Mouse (Mus musculus) embryonic facial prominence, embryonic 11.5 days (tissue): ENCODE results near the gene Zfp287. TPM values are rescaled to one million over a fixed set of nuclear protein-coding genes. Genes with fewer than 3 reads are reported as not detected.

Experiments used
- ATAC-seq: fragments of 200-750 bp; cut with Nextera tagmentation; replicated peaks from 2 replicates; pipeline ENCODE4 v1.8.0; 2017; ENCODE audit warnings: low read depth; ENCODE audit not compliant: insufficient number of reproducible peaks, low FRiP score, low TSS enrichment
- DNase-seq: peaks from one replicate; pipeline ENCODE4 v3.0.0-alpha.2; 2015; ENCODE audit warnings: low spot score
- H3K27ac ChIP-seq: fragments of 300-500 bp; sonication (generic); replicated peaks from 2 replicates; pipeline ENCODE4 v1.5.1; 2014; ENCODE audit warnings: mild to moderate bottlenecking, low read depth, low read length, control low read depth
- H3K27me3 ChIP-seq: fragments of 300-500 bp; sonication (generic); 2 replicates; pipeline ENCODE4 v1.6.1; 2014; ENCODE audit warnings: mild to moderate bottlenecking, low read length, moderate library complexity, mixed read lengths; ENCODE audit not compliant: control insufficient read depth, insufficient read depth
- H3K36me3 ChIP-seq: fragments of 300-500 bp; sonication (generic); replicated peaks from 2 replicates; pipeline ENCODE4 v1.6.1; 2014; ENCODE audit warnings: low read depth, mild to moderate bottlenecking, low read length, moderate library complexity, mixed read lengths; ENCODE audit not compliant: control insufficient read depth, insufficient read depth
- H3K4me1 ChIP-seq: fragments of 300-500 bp; sonication (generic); 2 replicates; pipeline ENCODE4 v1.6.1; 2014; ENCODE audit warnings: low read length, mixed read lengths; ENCODE audit not compliant: control insufficient read depth, insufficient read depth
- H3K4me2 ChIP-seq: fragments of 300-500 bp; sonication (generic); 2 replicates; pipeline ENCODE4 v1.6.1; 2014; ENCODE audit warnings: low read depth, mild to moderate bottlenecking, control low read depth, low read length, moderate library complexity
- H3K4me3 ChIP-seq: fragments of 300-500 bp; sonication (generic); 2 replicates; pipeline ENCODE4 v1.5.1; 2014; ENCODE audit warnings: low read depth, low read length, control low read depth
- H3K9ac ChIP-seq: fragments of 300-500 bp; sonication (generic); replicated peaks from 2 replicates; pipeline ENCODE4 v1.6.1; 2014; ENCODE audit warnings: mild to moderate bottlenecking, control low read depth, low read length
- H3K9me3 ChIP-seq: fragments of 300-500 bp; sonication (generic); replicated peaks from 2 replicates; pipeline ENCODE4 v1.6.1; 2016; ENCODE audit warnings: mild to moderate bottlenecking, low read length, inconsistent platforms, mixed read lengths; ENCODE audit not compliant: control insufficient read depth
- WGBS: fragments of 180-500 bp; shearing (Covaris S2); extraction: QIAGEN DNeasy Blood & Tissue Kit; methylation state at CpG from one replicate; pipeline ENCODE4 v1.1.7; 2014; 5-methylcytosine and 5-hydroxymethylcytosine counted together
- polyA plus RNA-seq: library from polyadenylated mRNA; unstranded; fragments of >200 nt; fragmentation: Nextera tagmentation; extraction: Ambion mirVana; gene quantifications from 2 replicates; pipeline ENCODE4 v1.2.1, GENCODE M21; 2014

The Zfp287 gene
- polyA plus RNA-seq, 1 experiment from 2014 or later, result 11.9 TPM

DNA sequence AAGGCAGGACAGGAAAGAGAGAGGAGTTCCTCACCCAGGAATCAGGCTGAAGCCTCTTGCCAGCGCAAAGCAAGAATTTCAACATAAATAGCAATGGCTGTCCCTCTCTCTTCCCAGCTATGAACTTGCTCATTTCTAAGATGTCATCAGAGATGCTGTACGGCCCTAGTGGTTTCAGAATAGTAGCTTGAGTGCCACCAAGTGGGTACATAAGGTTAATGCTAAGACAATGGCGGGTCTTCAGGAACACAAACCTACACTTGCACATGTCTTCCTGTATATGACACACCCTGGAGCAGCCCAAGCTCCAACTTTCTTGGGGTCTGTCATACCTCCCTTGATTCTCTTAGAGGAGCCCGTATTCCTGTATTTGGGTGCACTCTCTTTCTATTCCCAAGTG lies 32.0 kb downstream of the Zfp287 start:
- no peaks in the 10 kb centered on the region for H3K9me3 ChIP-seq
- no peaks in the 10 kb centered on the region for H3K4me1 ChIP-seq
- H3K36me3 ChIP-seq, result no peaks in the 10 kb centered on the region
- no peak overlapping the region for H3K9ac ChIP-seq
- H3K27ac ChIP-seq, result no peak overlapping the region
- H3K27me3 ChIP-seq, result no peaks in the 10 kb centered on the region
- no peak overlapping the region for H3K4me2 ChIP-seq
- no peak for DNase-seq
- WGBS, result 61% methylated on average over 4 of the region's 4 CpGs
- no peak for ATAC-seq
- H3K4me3 ChIP-seq, result no peak overlapping the region

GRCm38 (mm10) chr11:62695126-62695525 lies 36.6 kb downstream of the Zfp287 start:
- Histone ChIP-seq H3K9ac (no peak overlapping the region), H3K4me1 (no peaks in the 10 kb centered on the region), H3K27ac (no peak overlapping the region), H3K4me2 (no peak overlapping the region), H3K36me3 (no peaks in the 10 kb centered on the region), H3K27me3 (no peaks in the 10 kb centered on the region), H3K4me3 (no peak overlapping the region), H3K9me3 (no peaks in the 10 kb centered on the region)
- DNase-seq (no peak), ATAC-seq (no peak)
- whole genome bisulfite sequencing, result 92% methylated on average over 8 of the region's 8 CpGs

DNA sequence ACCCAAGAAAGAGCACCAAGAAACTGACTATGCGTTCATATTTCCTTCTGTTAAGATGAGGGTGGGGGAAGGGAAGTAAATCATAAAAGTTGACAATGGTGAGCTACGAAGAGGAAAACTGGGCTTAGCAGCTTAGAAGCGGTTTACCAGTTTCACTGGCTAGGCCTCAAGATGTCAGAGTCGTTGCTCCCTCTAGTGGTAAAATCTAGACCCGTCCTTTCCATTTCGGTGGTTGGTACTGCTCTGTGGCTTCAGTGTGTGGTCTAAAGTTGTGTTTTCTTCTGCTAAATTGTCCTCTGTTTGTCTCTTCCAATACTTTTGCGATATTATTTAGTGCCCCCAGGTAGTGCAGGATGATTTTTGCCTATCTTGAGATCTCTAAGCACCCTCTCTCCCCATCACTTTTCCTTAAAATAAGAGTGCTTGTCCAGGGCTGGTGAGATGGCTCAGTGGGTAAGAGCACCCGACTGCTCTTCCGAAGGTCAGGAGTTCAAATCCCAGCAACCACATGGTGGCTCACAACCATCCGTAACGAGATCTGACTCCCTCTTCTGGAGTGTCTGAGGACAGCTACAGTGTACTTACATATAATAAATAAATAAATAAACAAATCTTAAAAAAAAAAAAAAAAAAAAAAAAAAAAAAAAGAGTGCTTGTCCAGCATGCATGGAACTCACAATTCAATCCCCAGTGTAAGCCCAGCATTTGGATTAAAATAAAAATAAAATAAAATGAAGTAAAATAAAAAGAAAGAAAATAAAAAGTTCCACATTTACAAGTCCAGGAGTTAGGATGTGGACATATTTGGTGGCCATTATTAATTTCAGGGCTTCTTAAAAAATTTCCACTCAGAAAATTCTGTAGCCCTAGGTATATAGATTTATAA lies 38.2 kb downstream of the Zfp287 start:
- H3K4me2 ChIP-seq, result no peak overlapping the region
- H3K9me3 ChIP-seq, result no peaks in the 10 kb centered on the region
- no peak overlapping the region for H3K27ac ChIP-seq
- H3K27me3 ChIP-seq, result no peaks in the 10 kb centered on the region
- H3K36me3 ChIP-seq, result no peaks in the 10 kb centered on the region
- peak; percentile 93 for DNase-seq
- 22% methylated on average over 9 of the region's 11 CpGs for WGBS
- H3K4me1 ChIP-seq, result no peaks in the 10 kb centered on the region
- no peak overlapping the region for H3K9ac ChIP-seq
- no peak for ATAC-seq
- H3K4me3 ChIP-seq, result no peak overlapping the region

DNA sequence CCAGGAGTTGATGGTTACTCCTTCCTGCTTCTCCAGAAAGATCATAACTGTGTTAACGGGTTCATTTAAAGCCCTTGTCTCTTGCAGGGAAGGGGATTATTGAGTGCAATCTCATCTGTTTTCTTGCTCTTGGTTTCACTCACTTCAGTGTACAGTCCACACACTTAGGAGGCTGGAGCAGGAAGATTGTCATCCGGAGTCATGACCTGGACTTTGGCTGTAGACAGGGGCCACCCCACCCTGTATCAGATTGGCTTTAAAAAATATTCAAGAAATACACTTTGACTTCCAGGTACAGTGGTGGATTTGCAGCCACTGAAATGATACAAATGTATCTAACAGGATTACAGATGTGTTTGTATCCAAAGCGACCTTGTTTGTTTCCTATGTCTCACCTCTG lies 40.1 kb downstream of the Zfp287 start:
- Histone ChIP-seq H3K4me1 (no peaks in the 10 kb centered on the region), H3K27me3 (no peaks in the 10 kb centered on the region), H3K9ac (no peak overlapping the region), H3K36me3 (no peaks in the 10 kb centered on the region), H3K4me3 (no peak overlapping the region), H3K9me3 (no peaks in the 10 kb centered on the region), H3K4me2 (no peak overlapping the region), H3K27ac (no peak overlapping the region)
- 96% methylated on average over 3 of the region's 3 CpGs for WGBS
- DNase-seq (no peak), ATAC-seq (no peak)

- 80% methylated on average over 4 of the region's 4 CpGs for WGBS
- H3K9ac ChIP-seq, result no peak overlapping the region
These were observed 51.8 kb downstream of the Zfp287 start for GRCm38 (mm10) chr11:62679954-62680353.

GRCm38 (mm10) chr11:62678778-62679354 lies 52.8 kb downstream of the Zfp287 start:
- no peaks in the 10 kb centered on the region for H3K36me3 ChIP-seq
- no peak overlapping the region for H3K27ac ChIP-seq
- no peak overlapping the region for H3K4me2 ChIP-seq
- ATAC-seq, result no peak
- no peaks in the 10 kb centered on the region; the same call in 1 of the 2 replicates for H3K4me1 ChIP-seq
- H3K9ac ChIP-seq, result no peak overlapping the region
- no peak for DNase-seq
- no peak overlapping the region for H3K4me3 ChIP-seq
- H3K27me3 ChIP-seq, result no peaks in the 10 kb centered on the region
- no peaks in the 10 kb centered on the region for H3K9me3 ChIP-seq
- WGBS, result 85% methylated on average over 7 of the region's 7 CpGs

More at GRCm38 (mm10) chr11:62679954-62680353, 51.8 kb downstream of the Zfp287 start:
- Histone ChIP-seq H3K4me2 (no peak overlapping the region), H3K4me1 (no peaks in the 10 kb centered on the region; the same call in 1 of the 2 replicates), H3K4me3 (no peak overlapping the region), H3K27me3 (no peaks in the 10 kb centered on the region), H3K27ac (no peak overlapping the region), H3K36me3 (no peaks in the 10 kb centered on the region), H3K9me3 (no peaks in the 10 kb centered on the region)
- ATAC-seq (no peak), DNase-seq (no peak)

DNA sequence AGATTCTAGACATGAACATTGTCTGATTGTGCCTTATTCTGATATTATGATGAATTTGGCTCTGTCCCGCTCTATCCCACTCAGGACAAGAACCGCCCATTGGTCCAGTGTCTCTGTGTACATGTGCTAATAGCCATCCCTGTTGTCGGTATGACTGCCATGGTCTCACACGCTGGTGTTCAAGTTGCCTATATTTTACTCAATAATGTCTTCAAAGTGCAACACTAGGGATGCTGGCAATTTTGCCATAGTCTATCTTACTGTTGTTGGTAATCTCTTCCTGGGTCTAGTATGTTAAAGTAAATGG lies 55.5 kb downstream of the Zfp287 start:
- no peak overlapping the region for H3K27ac ChIP-seq
- 0 out of 2 replicates have a peak, but pooled peaks have one; percentile 17 for ATAC-seq
- DNase-seq, result no peak
- no peak overlapping the region for H3K4me3 ChIP-seq
- H3K9ac ChIP-seq, result peak overlapping the region; percentile 25; the same call in 1 of the 2 replicates
- no peaks in the 10 kb centered on the region; the same call in 1 of the 2 replicates for H3K4me1 ChIP-seq
- H3K27me3 ChIP-seq, result no peaks in the 10 kb centered on the region
- no peak overlapping the region for H3K4me2 ChIP-seq
- H3K9me3 ChIP-seq, result no peaks in the 10 kb centered on the region
- no peaks in the 10 kb centered on the region for H3K36me3 ChIP-seq
- WGBS, result 86% methylated on average over 4 of the region's 4 CpGs
